Mouse (Mus musculus): Measurements from ENCODE around the gene Zic1. TPM values are rescaled to one million over a fixed set of nuclear protein-coding genes. Genes with fewer than 3 reads are reported as not detected.

Gene Zic1
- polyA plus RNA-seq, 1 experiment: 0.28 TPM

- Histone ChIP-seq H3K27me3 (ENCODE audit: control insufficient read depth, insufficient read depth, low read length) (peaks cover 12% of the 10 kb centered on the region), H3K4me3 (ENCODE audit: control insufficient read depth, insufficient read depth, low read length) (no peak overlapping the region), H3K4me1 (replicated peaks; ENCODE audit: control insufficient read depth, insufficient read depth, low read length) (no peaks in the 10 kb centered on the region), H3K36me3 (ENCODE audit: control insufficient read depth, insufficient read depth, low read length) (no peaks in the 10 kb centered on the region), H3K27ac (ENCODE audit: control insufficient read depth, insufficient read depth, low read length) (no peak overlapping the region)
- WGBS: 9% methylated on average over 13 of the region's 13 CpGs
- TF ChIP-seq CTCF (IDR thresholded peaks at IDR 0.05; ENCODE audit: borderline replicate concordance, control insufficient read depth, extremely low read depth, insufficient read depth, low read length, poor library complexity): no peak
- TF ChIP-seq POLR2A (IDR thresholded peaks at IDR 0.05; ENCODE audit: control insufficient read depth, extremely low read depth, insufficient read depth, low read length, poor library complexity): no peak
- DNase-seq: no peak
Measured at GRCm38 (mm10) chr9:91404229-91404628, 38.6 kb upstream of the Zic1 start.

GRCm38 (mm10) chr9:91401471-91401870 lies 35.9 kb upstream of the Zic1 start:
- Histone ChIP-seq H3K36me3 (ENCODE audit: control insufficient read depth, insufficient read depth, low read length) (no peaks in the 10 kb centered on the region), H3K27ac (ENCODE audit: control insufficient read depth, insufficient read depth, low read length) (no peak overlapping the region), H3K27me3 (ENCODE audit: control insufficient read depth, insufficient read depth, low read length) (peaks cover 12% of the 10 kb centered on the region), H3K4me3 (ENCODE audit: control insufficient read depth, insufficient read depth, low read length) (no peak overlapping the region), H3K4me1 (replicated peaks; ENCODE audit: control insufficient read depth, insufficient read depth, low read length) (no peaks in the 10 kb centered on the region)
- TF ChIP-seq POLR2A (IDR thresholded peaks at IDR 0.05; ENCODE audit: control insufficient read depth, extremely low read depth, insufficient read depth, low read length, poor library complexity) (no peak), CTCF (IDR thresholded peaks at IDR 0.05; ENCODE audit: borderline replicate concordance, control insufficient read depth, extremely low read depth, insufficient read depth, low read length, poor library complexity) (no peak)
- DNase-seq: no peak
- 8% methylated on average over 10 of the region's 10 CpGs for WGBS

GRCm38 (mm10) chr9:91400482-91401093 lies 35.0 kb upstream of the Zic1 start:
- no peak for TF ChIP-seq CTCF (IDR thresholded peaks at IDR 0.05; ENCODE audit: borderline replicate concordance, control insufficient read depth, extremely low read depth, insufficient read depth, low read length, poor library complexity)
- no peak for TF ChIP-seq POLR2A (IDR thresholded peaks at IDR 0.05; ENCODE audit: control insufficient read depth, extremely low read depth, insufficient read depth, low read length, poor library complexity)
- no peak overlapping the region for H3K27ac ChIP-seq (ENCODE audit: control insufficient read depth, insufficient read depth, low read length)
- H3K4me1 ChIP-seq (replicated peaks; ENCODE audit: control insufficient read depth, insufficient read depth, low read length): no peaks in the 10 kb centered on the region
- DNase-seq: no peak
- peaks cover 4% of the 10 kb centered on the region for H3K27me3 ChIP-seq (ENCODE audit: control insufficient read depth, insufficient read depth, low read length)
- H3K36me3 ChIP-seq (ENCODE audit: control insufficient read depth, insufficient read depth, low read length): no peaks in the 10 kb centered on the region
- WGBS: 19% methylated on average over 8 of the region's 8 CpGs
- no peak overlapping the region for H3K4me3 ChIP-seq (ENCODE audit: control insufficient read depth, insufficient read depth, low read length)

GRCm38 (mm10) chr9:91399976-91400375 lies 34.4 kb upstream of the Zic1 start:
- H3K36me3 ChIP-seq (ENCODE audit: control insufficient read depth, insufficient read depth, low read length): no peaks in the 10 kb centered on the region
- peaks cover 1% of the 10 kb centered on the region; the same call in 1 of the 2 replicates for H3K27me3 ChIP-seq (ENCODE audit: control insufficient read depth, insufficient read depth, low read length)
- TF ChIP-seq CTCF (IDR thresholded peaks at IDR 0.05; ENCODE audit: borderline replicate concordance, control insufficient read depth, extremely low read depth, insufficient read depth, low read length, poor library complexity) (no peak), POLR2A (IDR thresholded peaks at IDR 0.05; ENCODE audit: control insufficient read depth, extremely low read depth, insufficient read depth, low read length, poor library complexity) (no peak)
- H3K27ac ChIP-seq (ENCODE audit: control insufficient read depth, insufficient read depth, low read length): no peak overlapping the region
- no peak for DNase-seq
- H3K4me3 ChIP-seq (ENCODE audit: control insufficient read depth, insufficient read depth, low read length): no peak overlapping the region
- 28% methylated on average over 7 of the region's 7 CpGs for WGBS
- H3K4me1 ChIP-seq (replicated peaks; ENCODE audit: control insufficient read depth, insufficient read depth, low read length): no peaks in the 10 kb centered on the region

- no peak overlapping the region for H3K4me3 ChIP-seq (ENCODE audit: control insufficient read depth, insufficient read depth, low read length)
- no peaks in the 10 kb centered on the region for H3K36me3 ChIP-seq (ENCODE audit: control insufficient read depth, insufficient read depth, low read length)
- 18% methylated on average over 14 of the region's 14 CpGs for WGBS
- no peak overlapping the region for H3K27ac ChIP-seq (ENCODE audit: control insufficient read depth, insufficient read depth, low read length)
- no peaks in the 10 kb centered on the region for H3K4me1 ChIP-seq (replicated peaks; ENCODE audit: control insufficient read depth, insufficient read depth, low read length)
- 0 out of 2 replicates have a peak, but pooled peaks cover 4% of the 10 kb centered on the region for H3K27me3 ChIP-seq (ENCODE audit: control insufficient read depth, insufficient read depth, low read length)
- no peak for TF ChIP-seq POLR2A (IDR thresholded peaks at IDR 0.05; ENCODE audit: control insufficient read depth, extremely low read depth, insufficient read depth, low read length, poor library complexity)
- TF ChIP-seq CTCF (IDR thresholded peaks at IDR 0.05; ENCODE audit: borderline replicate concordance, control insufficient read depth, extremely low read depth, insufficient read depth, low read length, poor library complexity): no peak
- no peak for DNase-seq
Measured at GRCm38 (mm10) chr9:91395066-91395772, 29.6 kb upstream of the Zic1 start.

GRCm38 (mm10) chr9:91394211-91394646 lies 28.6 kb upstream of the Zic1 start:
- Histone ChIP-seq H3K4me1 (replicated peaks; ENCODE audit: control insufficient read depth, insufficient read depth, low read length) (no peaks in the 10 kb centered on the region), H3K4me3 (ENCODE audit: control insufficient read depth, insufficient read depth, low read length) (no peak overlapping the region), H3K27me3 (ENCODE audit: control insufficient read depth, insufficient read depth, low read length) (0 out of 2 replicates have a peak, but pooled peaks cover 4% of the 10 kb centered on the region), H3K36me3 (ENCODE audit: control insufficient read depth, insufficient read depth, low read length) (no peaks in the 10 kb centered on the region), H3K27ac (ENCODE audit: control insufficient read depth, insufficient read depth, low read length) (no peak overlapping the region)
- DNase-seq: no peak
- WGBS: 10% methylated on average over 14 of the region's 14 CpGs
- no peak for TF ChIP-seq CTCF (IDR thresholded peaks at IDR 0.05; ENCODE audit: borderline replicate concordance, control insufficient read depth, extremely low read depth, insufficient read depth, low read length, poor library complexity)
- no peak for TF ChIP-seq POLR2A (IDR thresholded peaks at IDR 0.05; ENCODE audit: control insufficient read depth, extremely low read depth, insufficient read depth, low read length, poor library complexity)
